Mouse (Mus musculus): ENCODE measurements around the gene Pde11a.

GRCm38 (mm10) chr2:76283378-76284132 is 55.0 kb downstream of the Pde11a start:
- TF ChIP-seq CTCF (IDR thresholded peaks at IDR 0.05; ENCODE audit: insufficient read depth, low read depth, low read length) = no peak
- no peak for TF ChIP-seq POLR2A (IDR thresholded peaks at IDR 0.05; ENCODE audit: insufficient read depth, low read depth, low read length)

Data from olfactory bulb, adult 2 months (tissue).